Mouse (Mus musculus) liver, embryonic 18 days (tissue): Measurements from ENCODE around the gene Usp4. TPM values are rescaled to one million over a fixed set of nuclear protein-coding genes. Genes with fewer than 3 reads are reported as not detected.

Source experiments
- polyA plus RNA-seq: library from polyadenylated mRNA; depleted of rRNA; stranded (reverse); fragments of >200 nt; gene quantifications from 2 replicates; pipeline ENCODE4 v1.2.3, GENCODE M21; 2012; rRNA removed

Usp4 gene
- 27.8 and 30.7 TPM in 2 replicates for polyA plus RNA-seq

DNA sequence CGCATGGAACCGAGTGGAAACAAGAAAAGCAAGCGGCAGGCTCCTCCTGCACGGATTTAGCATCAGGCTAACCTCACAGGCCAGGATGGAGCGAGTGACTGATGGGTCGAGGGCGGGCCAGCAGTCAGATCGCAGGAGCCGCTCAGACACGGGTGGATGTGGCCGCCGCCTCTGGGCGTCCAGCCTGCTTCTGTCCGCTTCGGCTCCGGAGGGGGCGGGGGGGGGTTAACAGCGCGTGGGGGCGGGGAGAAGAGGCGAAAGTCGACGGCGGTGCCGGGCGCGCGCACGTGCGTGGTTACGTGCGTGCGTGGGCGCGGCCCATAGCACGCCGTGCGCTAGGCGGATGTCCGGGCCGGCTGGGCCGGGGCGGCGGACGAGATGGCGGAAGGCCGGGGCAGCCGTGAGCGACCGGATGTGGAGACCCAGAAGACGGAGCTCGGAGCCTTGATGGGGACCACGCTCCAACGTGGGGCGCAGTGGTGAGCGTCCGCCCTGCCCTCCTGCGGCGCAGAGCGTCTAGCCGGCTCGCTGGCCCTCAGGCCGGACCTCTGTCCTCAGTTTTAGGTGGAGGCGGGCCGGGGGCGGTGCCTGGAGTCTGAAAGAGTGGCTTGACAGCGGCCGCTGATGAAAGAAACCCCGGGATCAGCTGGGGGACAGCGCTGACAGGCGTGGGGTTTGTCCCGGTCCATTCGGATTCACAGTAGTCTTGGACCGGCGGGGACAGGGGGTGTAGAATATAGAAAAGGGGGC, at the start of gene Usp4:
Usp4 (plus strand) TSS at position 314 of the 750 bp plus-strand sequence.

DNA sequence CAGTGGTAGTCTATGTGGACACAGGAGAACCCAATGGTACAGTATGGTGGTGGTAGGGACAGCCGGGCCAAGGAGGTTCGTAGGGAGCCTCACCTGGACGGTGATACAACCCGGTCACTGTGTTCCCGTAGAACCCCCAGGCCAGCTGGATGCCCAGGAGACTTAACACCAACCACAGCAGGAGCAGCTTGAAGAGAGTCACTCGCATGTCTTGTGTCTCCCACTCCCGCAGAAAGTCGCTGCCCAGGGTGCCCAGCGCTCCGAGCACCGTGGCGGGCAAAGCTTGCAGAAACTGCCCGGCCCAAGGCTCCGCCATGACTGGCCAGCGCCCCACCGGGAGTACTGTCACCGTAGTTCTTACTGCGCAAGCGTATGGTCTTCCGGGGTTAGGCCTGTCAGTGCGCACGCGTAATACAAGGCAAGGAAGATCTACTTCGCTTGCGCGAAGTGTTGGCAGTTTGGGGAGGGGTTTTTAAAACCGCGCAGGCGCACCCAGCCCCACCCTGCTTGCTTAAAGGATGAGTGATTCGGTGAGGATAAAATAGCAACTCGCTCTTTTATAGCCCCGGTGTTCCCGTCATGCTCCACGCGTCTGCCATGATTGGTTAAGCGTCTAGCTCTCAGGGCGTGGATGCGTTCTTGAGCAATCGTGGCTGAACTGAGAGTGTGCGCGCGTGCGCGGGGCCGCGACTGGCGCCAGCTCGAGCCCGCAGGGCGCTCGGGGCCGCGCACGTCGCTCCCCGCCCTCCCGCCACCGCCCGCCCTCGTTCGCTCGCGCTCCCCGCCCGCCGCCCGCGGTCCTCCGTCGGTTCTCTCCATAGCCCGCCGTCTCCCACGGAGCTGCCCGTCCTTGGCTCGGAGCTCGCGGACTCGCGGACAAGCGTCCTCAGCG, 41.8 kb upstream of the Usp4 start, which contains the start of the genes Rhoa and Tcta:
Rhoa (plus strand) TSS at position 501 of the 892 bp plus-strand sequence.
Tcta (minus strand) TSS at position 532 of the 892 bp plus-strand sequence.

DNA sequence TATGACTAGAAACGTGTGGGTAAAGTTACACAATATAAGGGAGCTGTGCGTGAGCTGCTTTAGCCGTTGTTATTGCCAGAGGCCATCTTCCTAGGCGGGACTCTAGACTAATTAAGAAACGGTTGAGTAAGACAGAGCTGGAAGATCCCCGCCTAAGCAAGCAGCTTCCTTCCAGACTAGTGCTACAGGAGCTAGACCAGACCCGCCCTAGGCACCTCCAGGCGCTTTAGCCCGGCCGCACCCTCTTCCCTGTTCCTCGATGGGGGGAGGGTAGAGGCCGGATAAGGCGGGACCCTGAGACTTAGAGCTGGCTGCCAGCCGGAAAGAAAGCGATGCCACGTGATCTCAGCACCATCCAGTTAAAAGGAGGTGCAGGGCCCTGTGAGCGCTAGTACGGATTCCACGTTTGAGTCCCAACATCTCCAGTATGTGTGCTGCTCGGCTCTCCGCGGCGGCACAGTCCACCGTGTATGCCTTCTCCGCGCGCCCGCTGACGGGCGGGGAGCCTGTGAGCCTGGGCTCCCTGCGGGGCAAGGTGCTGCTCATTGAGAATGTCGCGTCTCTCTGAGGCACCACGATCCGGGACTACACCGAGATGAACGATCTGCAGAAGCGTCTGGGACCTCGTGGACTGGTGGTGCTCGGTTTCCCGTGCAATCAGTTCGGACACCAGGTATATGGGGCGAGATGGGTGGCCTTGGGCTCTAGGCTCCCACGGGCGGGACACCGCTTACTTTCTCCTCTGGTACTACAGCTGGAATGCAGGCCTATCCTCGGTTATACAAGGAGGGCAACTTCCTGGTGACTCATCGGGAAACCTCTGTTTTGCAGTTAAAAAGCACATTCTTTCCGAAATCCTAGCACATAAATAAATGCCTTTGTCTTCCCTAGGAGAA, 8.5 kb upstream of the Usp4 start, which contains the start of gene Gpx1:
Gpx1 (plus strand) TSS at position 18 of the 896 bp plus-strand sequence.

DNA sequence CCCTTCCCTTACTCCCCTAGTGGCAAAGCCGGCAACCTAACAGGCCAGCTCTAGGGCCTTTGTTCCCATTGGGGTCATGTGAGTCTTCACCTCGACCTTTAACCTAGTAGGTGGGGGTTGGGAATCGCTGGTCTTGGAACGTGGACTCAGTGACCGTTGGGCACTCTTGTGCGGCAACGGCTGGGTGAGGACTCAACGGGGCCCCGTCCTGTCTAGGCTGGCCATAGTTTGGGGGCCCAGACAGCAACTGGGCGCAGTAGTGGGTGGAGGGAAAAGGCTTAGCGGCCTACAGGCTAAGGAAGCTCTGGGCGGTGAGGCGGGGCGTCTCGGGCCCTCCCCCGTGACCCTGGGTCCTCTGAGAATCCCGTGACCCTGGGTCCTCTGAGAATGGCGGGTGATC, 45.0 kb downstream of the Usp4 start, which contains the start of gene 1700102P08Rik:
1700102P08Rik (plus strand) TSS at position 130 of the 400 bp plus-strand sequence.

DNA sequence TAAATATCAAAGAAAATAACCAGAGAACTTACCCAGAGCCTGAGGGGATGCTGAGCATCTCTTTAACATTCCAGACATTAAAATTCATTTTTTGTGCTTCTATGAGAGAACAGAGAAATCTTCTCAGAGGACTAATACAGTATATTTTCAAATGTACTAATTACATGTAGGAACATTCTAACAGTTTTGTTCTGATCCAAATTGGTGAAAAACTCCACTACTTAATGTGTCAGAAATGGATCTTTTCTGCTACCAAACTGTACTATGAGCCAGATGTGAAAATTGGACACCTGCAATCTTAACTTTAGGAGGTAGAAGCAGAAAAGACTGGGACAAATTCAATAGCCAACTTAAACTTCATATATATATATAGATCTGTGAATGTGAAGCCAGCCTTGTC, 80.7 kb downstream of the Usp4 start, which contains the start of gene Ccdc36:
Ccdc36 (minus strand) TSS at position 101 of the 400 bp plus-strand sequence.

DNA sequence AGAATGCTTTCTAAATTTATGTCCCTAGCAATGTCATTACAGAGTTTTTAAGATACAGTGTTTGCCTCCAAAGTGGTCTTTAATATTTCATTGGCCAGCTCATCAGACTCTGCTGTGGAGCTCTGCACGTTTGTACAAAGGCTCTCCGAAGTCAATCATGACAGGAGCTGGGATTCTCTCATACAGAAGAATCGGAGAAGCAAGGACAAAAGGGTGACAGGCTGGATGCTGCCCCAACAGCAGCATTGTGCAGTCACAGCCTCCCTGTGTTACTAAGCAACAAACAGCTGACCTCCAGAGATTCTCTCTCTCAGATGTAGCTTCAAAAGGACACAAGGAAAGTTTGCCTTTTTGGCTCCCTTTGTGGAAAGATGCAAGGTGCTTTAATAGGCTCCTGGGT, 88.5 kb downstream of the Usp4 start, which contains the start of gene BC048562:
BC048562 (plus strand) TSS at position 301 of the 400 bp plus-strand sequence.

Other genes starting within 250 kb of the Usp4 start
- 0.46 and 0.60 TPM in 2 replicates for gene Bsn, start 157.5 kb upstream of the Usp4 start, polyA plus RNA-seq
- 8.4 and 9.0 TPM in 2 replicates for gene Dag1, start 83.9 kb upstream of the Usp4 start, polyA plus RNA-seq
- 5.9 and 6.0 TPM in 2 replicates for gene Nicn1, start 57.4 kb upstream of the Usp4 start, polyA plus RNA-seq
- 10.6 and 10.9 TPM in 2 replicates for gene Amt, start 51.0 kb upstream of the Usp4 start, polyA plus RNA-seq
- gene Rhoa, start 41.7 kb upstream of the Usp4 start, polyA plus RNA-seq: 74.7 and 78.0 TPM in 2 replicates
- 13.6 and 14.8 TPM in 2 replicates for gene Tcta, start 41.7 kb upstream of the Usp4 start, polyA plus RNA-seq
- gene Gpx1, start 8.9 kb upstream of the Usp4 start, polyA plus RNA-seq: 1,940 and 2,086 TPM in 2 replicates
- 0.26 and 0.44 TPM in 2 replicates for gene 1700102P08Rik, start 45.0 kb downstream of the Usp4 start, polyA plus RNA-seq
- gene Ccdc36, start 80.6 kb downstream of the Usp4 start, polyA plus RNA-seq: 0.06 and 0.08 TPM in 2 replicates
- not detected in 2 replicates for gene BC048562, start 88.6 kb downstream of the Usp4 start, polyA plus RNA-seq
- 9.5 TPM in 2 replicates for gene Ccdc71, start 112.7 kb downstream of the Usp4 start, polyA plus RNA-seq
- gene Klhdc8b, start 113.7 kb downstream of the Usp4 start, polyA plus RNA-seq: 18.4 and 25.3 TPM in 2 replicates
- 9.6 and 10.7 TPM in 2 replicates for gene Lamb2, start 131.9 kb downstream of the Usp4 start, polyA plus RNA-seq
- gene Usp19, start 142.7 kb downstream of the Usp4 start, polyA plus RNA-seq: 32.7 and 42.1 TPM in 2 replicates
- gene Qars, start 159.9 kb downstream of the Usp4 start, polyA plus RNA-seq: 68.5 and 88.3 TPM in 2 replicates
- gene Qrich1, start 169.0 kb downstream of the Usp4 start, polyA plus RNA-seq: 32.6 and 35.7 TPM in 2 replicates
- 65.6 and 75.3 TPM in 2 replicates for gene Impdh2, start 212.4 kb downstream of the Usp4 start, polyA plus RNA-seq
- 9.6 and 9.7 TPM in 2 replicates for gene Ndufaf3, start 219.6 kb downstream of the Usp4 start, polyA plus RNA-seq
- 39.3 and 41.8 TPM in 2 replicates for gene Dalrd3, start 222.0 kb downstream of the Usp4 start, polyA plus RNA-seq
- 6.5 and 7.2 TPM in 2 replicates for gene Wdr6, start 230.9 kb downstream of the Usp4 start, polyA plus RNA-seq
- gene P4htm, start 249.8 kb downstream of the Usp4 start, polyA plus RNA-seq: 0.40 and 0.41 TPM in 2 replicates